Mouse (Mus musculus) WW6 (cell line): ENCODE results near the gene Coro7.

Experiments
- DNase-seq: peaks from one replicate; pipeline ENCODE4 v3.0.0-alpha.2; 2013; ENCODE audit warnings: low read depth, low spot score

Gene Coro7

GRCm38 (mm10) chr16:4615297-4615696 is 64.3 kb downstream of the Coro7 start:
- DNase-seq, result no peak

GRCm38 (mm10) chr16:4614639-4615038 is 64.9 kb downstream of the Coro7 start:
- DNase-seq, result no peak

- DNase-seq, result no peak
These were observed 65.8 kb downstream of the Coro7 start for GRCm38 (mm10) chr16:4613736-4614135.

DNA sequence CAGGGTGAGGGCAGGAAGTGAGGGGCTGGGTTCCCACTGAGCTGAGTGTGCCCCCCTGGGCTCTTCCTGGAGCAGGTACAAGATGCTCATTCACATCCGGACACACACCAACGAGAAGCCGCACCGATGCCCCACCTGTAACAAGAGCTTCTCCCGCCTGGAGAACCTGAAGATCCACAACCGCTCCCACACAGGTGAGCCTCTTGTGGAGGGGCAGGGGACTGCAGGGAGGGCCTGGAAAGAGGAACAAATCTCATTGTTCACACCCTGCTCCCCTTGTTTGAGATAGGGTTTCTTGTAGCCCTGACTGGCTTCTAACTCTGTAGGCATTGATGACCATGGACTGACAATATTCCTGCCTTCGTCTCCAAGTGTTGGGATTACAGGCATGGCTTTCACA is 67.9 kb downstream of the Coro7 start:
- DNase-seq, result no peak

GRCm38 (mm10) chr16:4611193-4611592 is 68.4 kb downstream of the Coro7 start:
- no peak for DNase-seq

- no peak for DNase-seq
These were observed 71.0 kb downstream of the Coro7 start for GRCm38 (mm10) chr16:4608532-4609059.

- peak; percentile 50 for DNase-seq
These were observed 71.6 kb downstream of the Coro7 start for GRCm38 (mm10) chr16:4607818-4608531.

GRCm38 (mm10) chr16:4606431-4607084 is 73.0 kb downstream of the Coro7 start:
- DNase-seq, result no peak

DNA sequence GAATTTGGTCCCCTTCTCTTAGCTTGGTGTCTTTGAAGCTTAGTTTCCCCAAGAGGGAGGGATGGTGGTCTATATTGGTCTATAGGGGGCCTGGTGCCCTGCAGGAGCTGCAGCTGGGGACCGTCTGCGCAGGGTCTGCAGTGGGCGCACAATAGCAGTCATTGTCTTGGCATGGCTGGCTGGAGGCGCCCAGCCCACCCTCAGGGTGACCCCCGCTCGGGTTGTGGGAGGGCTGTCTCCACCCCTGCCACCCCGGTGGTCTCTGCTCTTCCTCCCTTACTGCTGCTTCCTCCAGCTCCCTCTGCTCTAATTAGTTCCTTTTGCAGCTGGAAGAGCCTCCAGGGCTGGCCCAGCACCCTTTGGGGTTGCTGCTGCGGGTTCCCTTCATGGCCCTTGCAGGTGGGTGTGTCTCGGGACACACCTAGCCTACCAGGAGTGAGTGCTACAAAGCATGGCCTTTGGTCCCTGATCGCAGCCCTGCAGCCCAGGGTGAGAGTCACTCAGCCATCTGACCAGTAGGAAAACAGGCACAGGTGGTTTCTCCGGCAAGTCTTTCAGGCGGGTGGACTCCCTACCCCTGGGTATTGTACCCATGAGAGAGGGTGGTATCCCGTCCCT is 74.0 kb downstream of the Coro7 start:
- no peak for DNase-seq

DNA sequence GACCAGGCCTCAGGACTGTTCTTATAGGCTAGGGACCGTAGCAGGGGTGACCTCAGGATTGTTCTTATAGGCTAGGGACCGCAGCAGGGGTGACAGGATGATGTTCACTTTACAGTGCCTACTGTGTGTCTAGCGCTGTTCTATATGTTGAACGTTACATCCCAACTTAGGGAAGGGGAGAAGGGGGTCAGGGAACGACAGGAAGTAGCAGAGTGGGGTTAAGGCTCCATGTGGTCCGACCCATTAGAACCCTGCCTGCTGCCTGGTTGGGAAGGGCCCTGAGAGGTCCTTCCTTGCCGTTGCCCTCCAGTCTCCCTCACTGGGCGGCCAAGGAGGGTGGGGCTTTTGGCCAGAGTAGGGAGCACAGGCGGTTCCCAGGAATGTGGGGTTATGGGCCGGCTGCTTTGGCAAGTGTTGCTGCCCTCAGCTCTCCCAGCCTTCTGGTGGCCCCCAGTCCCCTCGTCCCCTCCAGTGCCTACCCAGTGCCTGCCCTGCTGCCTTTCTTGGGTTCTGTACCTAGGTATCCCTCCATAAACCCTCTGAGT is 75.2 kb downstream of the Coro7 start:
- no peak for DNase-seq

DNA sequence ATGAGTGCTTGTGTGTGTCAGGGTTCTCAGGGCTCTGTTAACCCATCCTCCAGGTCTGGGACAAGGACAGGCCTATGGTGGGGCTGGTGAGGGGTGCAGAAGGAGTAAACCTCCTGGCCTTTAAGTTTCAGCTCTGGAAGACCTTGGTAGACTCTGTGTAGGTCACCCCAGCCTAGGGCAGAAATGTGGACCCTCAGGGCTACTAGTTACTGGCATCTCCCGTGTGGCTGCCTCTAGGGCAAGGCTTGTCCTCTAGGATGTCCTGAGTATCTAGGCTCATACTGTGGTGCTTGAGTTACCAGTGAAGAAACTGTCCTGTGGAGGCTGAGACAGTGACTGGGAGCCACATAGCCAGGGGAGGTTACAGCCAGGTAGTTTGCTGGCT is 76.1 kb downstream of the Coro7 start:
- no peak for DNase-seq

DNA sequence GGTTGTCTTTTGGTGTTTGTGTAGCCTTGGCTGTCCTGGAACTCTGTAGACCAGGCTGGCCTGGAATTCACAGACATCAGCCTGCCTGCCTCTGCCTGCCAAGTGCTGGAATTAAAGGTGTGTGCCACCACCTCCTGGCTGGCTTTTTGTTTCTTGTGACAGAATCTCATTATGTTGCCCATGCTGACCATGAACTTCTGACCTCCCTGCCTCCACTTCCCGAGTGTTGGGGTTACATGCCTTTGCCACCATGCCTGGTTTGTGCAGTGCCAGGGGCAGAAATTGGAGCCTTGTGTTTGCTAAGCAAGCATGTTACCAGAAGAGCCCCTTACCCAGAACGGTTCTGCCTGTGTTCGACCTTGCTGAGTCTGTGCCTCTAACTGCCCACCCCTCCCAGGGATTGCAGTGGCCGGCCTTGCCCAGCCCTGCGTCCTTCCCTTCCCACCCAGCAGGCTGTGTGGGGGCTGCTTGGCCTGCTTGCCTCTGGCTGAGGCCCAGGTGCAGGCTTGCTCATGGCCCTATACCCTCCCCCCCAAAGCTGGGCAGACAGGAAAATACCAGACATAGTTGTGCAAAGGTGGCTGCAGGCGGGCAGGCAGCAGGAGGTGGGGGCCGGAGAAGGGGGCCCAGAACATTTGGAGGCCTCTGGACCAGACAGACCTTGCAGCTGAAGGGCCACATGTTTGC is 76.7 kb downstream of the Coro7 start:
- no peak for DNase-seq

- no peak for DNase-seq
These were observed 77.4 kb downstream of the Coro7 start for GRCm38 (mm10) chr16:4602189-4602588.

DNA sequence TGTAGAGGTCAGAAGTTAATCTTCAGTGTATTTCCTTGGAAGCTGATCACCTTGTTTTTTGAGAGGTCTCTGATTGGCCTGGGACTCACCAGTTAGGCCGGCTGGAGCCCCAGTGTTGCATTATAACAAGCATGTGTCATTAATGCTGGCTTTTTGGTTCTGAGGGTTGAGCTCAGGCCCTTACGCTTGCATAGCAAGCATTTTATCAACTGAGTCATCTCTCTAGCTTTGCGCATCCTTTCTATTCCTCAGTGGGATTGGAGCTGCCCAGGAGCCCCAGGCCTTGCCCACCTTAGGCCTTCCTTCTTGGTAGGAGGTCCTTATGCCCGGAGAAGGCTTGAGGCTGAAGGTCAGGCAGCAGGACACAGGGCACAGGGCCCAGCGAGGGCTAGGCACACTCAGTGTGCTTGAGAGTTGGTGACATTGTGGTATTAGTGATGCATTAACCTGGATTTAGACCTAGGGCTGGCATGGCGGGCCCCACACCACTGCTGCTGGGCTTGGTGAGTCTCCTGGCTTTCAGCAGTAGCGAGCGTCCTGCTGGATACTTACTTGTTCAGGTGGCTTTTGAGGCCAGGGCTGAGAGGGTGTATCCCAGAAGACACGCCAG is 78.8 kb downstream of the Coro7 start:
- DNase-seq, result no peak

DNA sequence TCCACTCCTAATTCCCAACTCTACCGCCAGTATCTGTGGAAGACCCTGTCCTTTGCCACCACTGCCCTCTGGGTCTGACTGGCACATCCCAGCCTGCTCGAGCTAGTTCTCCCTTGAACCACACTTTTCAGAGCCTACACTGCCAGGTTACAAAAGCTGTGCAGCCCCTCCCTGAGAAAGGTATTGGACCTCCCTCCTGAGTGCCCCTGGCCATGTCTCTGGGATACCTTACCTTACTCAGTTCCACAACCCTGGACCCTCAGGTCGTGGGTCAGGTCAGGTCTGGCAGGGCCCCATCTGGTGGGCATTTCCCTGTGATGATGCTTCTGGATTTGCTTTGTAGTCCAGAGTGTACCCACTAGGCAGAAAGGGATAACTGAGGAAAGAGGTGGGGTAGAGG is 80.0 kb downstream of the Coro7 start:
- no peak for DNase-seq

- no peak for DNase-seq
These were observed 80.6 kb downstream of the Coro7 start for GRCm38 (mm10) chr16:4598891-4599543.

- no peak for DNase-seq
These were observed 81.5 kb downstream of the Coro7 start for GRCm38 (mm10) chr16:4598041-4598440.

DNA sequence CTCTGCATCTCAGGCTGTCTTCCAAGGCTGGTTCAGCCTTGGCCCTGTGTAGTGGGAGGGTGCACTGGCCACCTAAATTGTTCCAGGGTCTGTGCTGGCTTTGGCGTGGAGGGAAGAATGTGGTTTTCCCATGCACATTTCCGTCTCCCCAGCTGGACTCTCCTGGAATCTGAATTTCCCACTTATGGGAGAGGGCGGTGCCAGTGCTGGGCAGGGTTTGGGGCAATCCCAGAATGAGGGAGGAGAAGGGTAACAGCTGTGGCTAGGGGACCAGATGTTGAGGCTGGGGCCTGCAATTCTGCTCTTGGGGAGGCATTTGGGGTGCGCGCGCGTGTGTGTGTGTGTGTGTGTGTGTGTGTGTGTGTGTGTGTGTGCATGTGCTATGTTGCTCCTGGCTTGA is 82.3 kb downstream of the Coro7 start:
- no peak for DNase-seq

DNA sequence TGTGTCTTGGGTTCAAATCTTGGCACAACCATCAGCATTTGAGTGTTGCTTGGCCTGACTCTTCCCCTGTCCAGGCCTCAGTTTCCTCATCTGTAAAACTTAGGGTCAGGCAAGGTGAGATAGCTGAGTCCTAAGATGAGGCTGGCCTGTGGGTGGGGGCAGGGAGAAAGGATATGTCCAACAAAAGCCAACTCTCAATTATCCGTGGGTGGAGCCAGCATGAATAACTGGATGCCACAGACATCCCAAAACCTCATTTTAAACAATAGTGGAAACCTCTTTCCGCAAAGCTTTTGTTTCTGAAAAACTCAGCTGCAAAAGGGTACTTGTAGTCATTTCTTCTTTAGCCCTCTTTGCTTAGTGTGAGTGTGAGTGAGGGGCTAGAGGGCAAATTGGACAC is 82.7 kb downstream of the Coro7 start:
- no peak for DNase-seq

- DNase-seq, result no peak
These were observed 83.3 kb downstream of the Coro7 start for GRCm38 (mm10) chr16:4596141-4596728.
